Mouse (Mus musculus): ENCODE data around the gene Mogs. TPM values are rescaled to one million over a fixed set of nuclear protein-coding genes. Genes with fewer than 3 reads are reported as not detected.

Gene Mogs
- polyA plus RNA-seq, 1 experiment from 2014 or later, result 21.4 TPM

DNA sequence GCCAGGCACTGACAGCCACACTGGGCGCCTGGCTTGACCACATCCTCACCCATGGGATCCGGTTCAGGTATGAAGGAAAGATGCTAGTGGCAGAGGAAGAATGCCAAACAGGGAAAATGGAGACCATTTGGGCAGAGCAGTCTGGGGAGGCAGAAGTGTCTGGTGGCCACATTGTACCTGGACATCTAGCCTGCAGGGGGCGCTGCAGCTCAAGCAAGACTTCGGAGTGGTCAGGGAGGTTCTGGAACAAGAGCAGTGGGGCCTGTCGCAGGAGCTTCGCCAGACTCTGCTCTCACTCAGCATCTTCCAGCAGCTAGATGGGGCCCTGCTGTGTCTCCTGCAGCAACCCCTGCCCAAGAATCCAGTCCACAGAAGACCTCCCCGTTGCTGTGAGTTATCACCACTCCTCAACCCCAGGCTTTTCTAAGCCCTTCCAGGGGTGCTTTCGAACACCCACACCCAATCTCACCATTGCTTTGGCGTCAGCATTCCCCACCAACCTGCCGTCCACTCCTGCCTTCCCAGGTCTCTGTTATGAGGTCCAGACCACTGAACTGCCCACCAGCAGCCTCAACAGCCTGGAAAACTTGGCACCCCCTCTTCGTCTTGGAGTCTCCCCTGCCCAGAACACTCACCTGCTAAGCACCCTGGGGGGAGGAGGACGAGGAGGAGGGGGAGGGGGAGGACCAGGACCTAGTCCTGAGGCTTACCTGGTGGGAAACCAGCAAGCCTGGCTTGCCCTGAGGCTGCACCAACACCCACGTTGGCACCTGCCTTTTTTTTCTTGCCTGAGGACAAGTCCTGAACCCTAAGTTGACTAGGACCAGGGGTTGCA is 7.5 kb upstream of the Mogs start:
- Histone ChIP-seq H3K27me3 (ENCODE audit: insufficient read depth, low read length) (no peaks in the 10 kb centered on the region), H3K4me2 (ENCODE audit: low read depth, low read length) (peak overlapping the region; percentile 80), H3K4me3 (ENCODE audit: low read depth, low read length) (peak overlapping the region; percentile 77; the same call in 1 of the 2 replicates), H3K36me3 (replicated peaks; ENCODE audit: insufficient read depth, low read length) (peaks cover 18% of the 10 kb centered on the region), H3K9me3 (ENCODE audit: low read length) (no peaks in the 10 kb centered on the region), H3K4me1 (ENCODE audit: insufficient read depth) (peaks cover 27% of the 10 kb centered on the region), H3K27ac (ENCODE audit: low read depth) (peak overlapping the region; percentile 79; the same call in 1 of the 2 replicates), H3K9ac (replicated peaks) (peak overlapping the region; percentile 84)
- peak; percentile 46 for ATAC-seq
- 40% methylated on average over 13 of the region's 13 CpGs for WGBS (ENCODE audit: insufficient replicate concordance)
- DNase-seq, result peak; percentile 91
- TF ChIP-seq CTCF (IDR thresholded peaks at IDR 0.05; ENCODE audit: low read depth), result peak; percentile 98
- TF ChIP-seq EP300 (IDR thresholded peaks at IDR 0.05; ENCODE audit: low read depth), result no peak

GRCm38 (mm10) chr6:83108762-83109668 is 6.3 kb upstream of the Mogs start, which contains the start of gene Mrpl53:
Mrpl53 (plus strand) TSS chr6:83109040.
- TF ChIP-seq EP300 (IDR thresholded peaks at IDR 0.05; ENCODE audit: low read depth) (peak; percentile 22; the same call in 1 of the 2 replicates), CTCF (IDR thresholded peaks at IDR 0.05; ENCODE audit: low read depth) (0 out of 2 replicates have a peak, but pooled peaks have one; percentile 3)
- H3K4me3 ChIP-seq (ENCODE audit: low read depth, low read length), result peak within 1 kb of the TSS; percentile 77
- H3K4me2 ChIP-seq (ENCODE audit: low read depth, low read length), result peak within 1 kb of the TSS; percentile 80
- H3K27me3 ChIP-seq (ENCODE audit: insufficient read depth, low read length), result no peaks in the 10 kb centered on the region
- peak within 1 kb of the TSS; percentile 79 for H3K27ac ChIP-seq (ENCODE audit: low read depth)
- peak; percentile 87 for ATAC-seq
- H3K9me3 ChIP-seq (ENCODE audit: low read length), result no peaks in the 10 kb centered on the region
- H3K4me1 ChIP-seq (ENCODE audit: insufficient read depth), result peaks cover 19% of the 10 kb centered on the region
- H3K9ac ChIP-seq (replicated peaks), result peak within 1 kb of the TSS; percentile 84
- DNase-seq, result peak; percentile 85
- peaks cover 18% of the 10 kb centered on the region for H3K36me3 ChIP-seq (replicated peaks; ENCODE audit: insufficient read depth, low read length)
- whole genome bisulfite sequencing (ENCODE audit: insufficient replicate concordance), result under 1% methylated on average over 74 of the region's 76 CpGs

- no peaks in the 10 kb centered on the region for H3K9me3 ChIP-seq (ENCODE audit: low read length)
- H3K4me3 ChIP-seq (ENCODE audit: low read depth, low read length), result no peak overlapping the region
- H3K36me3 ChIP-seq (replicated peaks; ENCODE audit: insufficient read depth, low read length), result peaks cover 16% of the 10 kb centered on the region
- TF ChIP-seq EP300 (IDR thresholded peaks at IDR 0.05; ENCODE audit: low read depth) (no peak), CTCF (IDR thresholded peaks at IDR 0.05; ENCODE audit: low read depth) (no peak)
- H3K27ac ChIP-seq (ENCODE audit: low read depth), result no peak overlapping the region
- 72% methylated on average over 4 of the region's 4 CpGs for whole genome bisulfite sequencing (ENCODE audit: insufficient replicate concordance)
- no peaks in the 10 kb centered on the region for H3K27me3 ChIP-seq (ENCODE audit: insufficient read depth, low read length)
- peaks cover 30% of the 10 kb centered on the region for H3K4me1 ChIP-seq (ENCODE audit: insufficient read depth)
- ATAC-seq (no peak), DNase-seq (no peak)
- no peak overlapping the region for H3K4me2 ChIP-seq (ENCODE audit: low read depth, low read length)
- H3K9ac ChIP-seq (replicated peaks), result no peak overlapping the region
Observed at GRCm38 (mm10) chr6:83111510-83112136, 3.7 kb upstream of the Mogs start.

GRCm38 (mm10) chr6:83115682-83116372 is 531 bp downstream of the Mogs start:
- WGBS (ENCODE audit: insufficient replicate concordance), result under 1% methylated on average over 40 of the region's 48 CpGs
- ATAC-seq (peak; percentile 58; the same call in 1 of the 2 replicates), DNase-seq (no peak)
- Histone ChIP-seq H3K9ac (replicated peaks) (peak overlapping the region; percentile 85), H3K4me2 (ENCODE audit: low read depth, low read length) (peak overlapping the region; percentile 98), H3K4me1 (ENCODE audit: insufficient read depth) (peaks cover 27% of the 10 kb centered on the region), H3K27me3 (ENCODE audit: insufficient read depth, low read length) (no peaks in the 10 kb centered on the region), H3K27ac (ENCODE audit: low read depth) (peak overlapping the region; percentile 80), H3K36me3 (replicated peaks; ENCODE audit: insufficient read depth, low read length) (peaks cover 11% of the 10 kb centered on the region), H3K4me3 (ENCODE audit: low read depth, low read length) (peak overlapping the region; percentile 57), H3K9me3 (ENCODE audit: low read length) (no peaks in the 10 kb centered on the region)
- TF ChIP-seq CTCF (IDR thresholded peaks at IDR 0.05; ENCODE audit: low read depth), result no peak
- no peak for TF ChIP-seq EP300 (IDR thresholded peaks at IDR 0.05; ENCODE audit: low read depth)

DNA sequence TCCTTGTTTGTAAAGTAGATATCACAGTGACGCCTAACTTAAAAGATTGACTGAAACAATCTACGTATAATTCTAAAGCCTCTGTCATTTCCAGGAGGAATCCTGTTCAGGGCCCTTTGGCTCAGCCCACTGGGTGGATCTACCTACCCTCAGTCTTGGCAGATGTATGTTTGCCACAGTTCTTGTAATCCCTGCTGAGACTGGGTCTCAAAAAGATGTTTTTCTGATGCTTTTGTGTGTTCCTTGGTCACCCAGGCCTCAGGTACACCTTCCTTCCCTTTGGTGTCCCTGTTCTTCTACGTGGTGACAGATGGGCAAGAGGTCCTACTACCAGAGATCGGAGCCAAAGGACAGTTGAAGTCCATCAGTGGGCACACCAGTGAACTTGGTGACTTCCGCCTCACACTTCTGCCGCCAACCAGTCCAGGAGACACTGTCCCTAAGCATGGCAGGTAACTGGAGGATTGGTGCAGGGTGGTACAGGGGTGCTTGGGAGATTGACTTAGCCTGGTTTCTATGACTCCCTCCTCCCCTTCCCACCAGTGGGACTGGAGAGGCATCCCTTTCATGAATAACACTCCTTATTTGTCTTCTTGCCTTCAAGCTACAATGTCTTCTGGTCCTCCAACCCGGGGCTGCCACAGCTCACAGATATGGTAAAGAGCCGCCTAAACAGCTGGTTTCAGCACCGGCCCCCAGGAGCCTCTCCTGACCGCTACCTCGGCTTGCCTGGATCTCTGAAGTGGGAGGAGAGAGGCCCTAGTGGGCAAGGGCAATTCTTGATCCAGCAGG is 1.3 kb downstream of the Mogs start:
- H3K4me2 ChIP-seq (ENCODE audit: low read depth, low read length), result peak overlapping the region; percentile 98
- peak overlapping the region; percentile 85 for H3K9ac ChIP-seq (replicated peaks)
- ATAC-seq, result no peak
- peaks cover 28% of the 10 kb centered on the region for H3K4me1 ChIP-seq (ENCODE audit: insufficient read depth)
- peak overlapping the region; percentile 57 for H3K4me3 ChIP-seq (ENCODE audit: low read depth, low read length)
- H3K9me3 ChIP-seq (ENCODE audit: low read length), result no peaks in the 10 kb centered on the region
- 68% methylated on average over 11 of the region's 11 CpGs for WGBS (ENCODE audit: insufficient replicate concordance)
- no peak for TF ChIP-seq CTCF (IDR thresholded peaks at IDR 0.05; ENCODE audit: low read depth)
- H3K27me3 ChIP-seq (ENCODE audit: insufficient read depth, low read length), result no peaks in the 10 kb centered on the region
- peaks cover 8% of the 10 kb centered on the region for H3K36me3 ChIP-seq (replicated peaks; ENCODE audit: insufficient read depth, low read length)
- DNase-seq, result no peak
- H3K27ac ChIP-seq (ENCODE audit: low read depth), result no peak overlapping the region

All from liver, postnatal 0 days (tissue).